Comparison of ENCODE assay signal across 17 mouse cellular contexts in genomic region chr7:115766316-115766715, GRCm38 (mm10).
"Had no signal": no experiment of that assay in that cellular context is flagged by ENCODE, and none has a peak within 500 bp of the region (broad histone marks: within the 10 kb centered on the region; RNA-seq: fewer than 3 reads in every experiment).

No protein-coding gene starts in this region.

- H3K27ac ChIP-seq: liver, embryonic 13.5 days; liver, embryonic 15.5 days; macrophage; midbrain, embryonic 13.5 days; midbrain, embryonic 15.5 days; neural tube, embryonic 12.5 days; stomach, embryonic 15.5 days; stomach, postnatal 0 days had no signal

- H3K9me3 ChIP-seq: liver, embryonic 13.5 days; liver, embryonic 15.5 days; megakaryocyte, embryonic 14.5 days; midbrain, embryonic 13.5 days; midbrain, embryonic 15.5 days; neural tube, embryonic 12.5 days; stomach, embryonic 15.5 days had no signal

- H3K4me3 ChIP-seq: liver, embryonic 13.5 days; liver, embryonic 15.5 days; megakaryocyte, embryonic 14.5 days; midbrain, embryonic 13.5 days; midbrain, embryonic 15.5 days; neural tube, embryonic 12.5 days; stomach, embryonic 15.5 days had no signal

- H3K4me1 ChIP-seq: liver, embryonic 13.5 days; liver, embryonic 15.5 days; megakaryocyte, embryonic 14.5 days; midbrain, embryonic 13.5 days; midbrain, embryonic 15.5 days; neural tube, embryonic 12.5 days; stomach, embryonic 15.5 days had no signal

- H3K36me3 ChIP-seq: liver, embryonic 13.5 days; midbrain, embryonic 13.5 days; midbrain, embryonic 15.5 days; neural tube, embryonic 12.5 days; stomach, embryonic 15.5 days had no signal

- H3K9ac ChIP-seq: liver, embryonic 13.5 days; liver, embryonic 15.5 days; liver, postnatal 0 days; midbrain, embryonic 13.5 days; midbrain, embryonic 15.5 days; neural tube, embryonic 12.5 days; stomach, embryonic 15.5 days had no signal

- ATAC-seq: liver, postnatal 0 days; midbrain, embryonic 13.5 days; midbrain, embryonic 15.5 days had no signal

- DNase-seq: liver, embryonic 13.5 days; liver, postnatal 0 days; lung, postnatal 10 days; right cerebral cortex, postnatal 14 days; thymus, adult 2 months; thymus, postnatal 25 days; thymus, postnatal 4 days had no signal

- H3K27me3 ChIP-seq: liver, embryonic 13.5 days; liver, embryonic 15.5 days; megakaryocyte, embryonic 14.5 days; midbrain, embryonic 13.5 days; midbrain, embryonic 15.5 days; neural tube, embryonic 12.5 days; stomach, embryonic 15.5 days had no signal

- H3K4me2 ChIP-seq: liver, embryonic 11.5 days; liver, embryonic 13.5 days; liver, embryonic 15.5 days; midbrain, embryonic 11.5 days; midbrain, embryonic 13.5 days; midbrain, embryonic 15.5 days; neural tube, embryonic 12.5 days; stomach, embryonic 15.5 days had no signal
